Mouse (Mus musculus) adrenal gland, postnatal 10 days (tissue): ENCODE data around the gene Rbm43. TPM values are rescaled to one million over a fixed set of nuclear protein-coding genes. Genes with fewer than 3 reads are reported as not detected.
"Not testable (repeated sequence)": the region's sequence is repeated elsewhere in the genome, so short reads cannot be mapped to it uniquely, and the experiment has no call there.

ENCODE experiments used
- DNase-seq: peaks from one replicate; pipeline ENCODE4 v3.0.0; 2021; ENCODE audit warnings: mixed read lengths
- total RNA-seq, 2 experiments: library from RNA; stranded (reverse); gene quantifications; 2 replicates each; pipeline ENCODE4 v1.2.3; 2021

The Rbm43 gene
- total RNA-seq, 2 experiments from 2014 or later, result 14.7 to 18.1 TPM

DNA sequence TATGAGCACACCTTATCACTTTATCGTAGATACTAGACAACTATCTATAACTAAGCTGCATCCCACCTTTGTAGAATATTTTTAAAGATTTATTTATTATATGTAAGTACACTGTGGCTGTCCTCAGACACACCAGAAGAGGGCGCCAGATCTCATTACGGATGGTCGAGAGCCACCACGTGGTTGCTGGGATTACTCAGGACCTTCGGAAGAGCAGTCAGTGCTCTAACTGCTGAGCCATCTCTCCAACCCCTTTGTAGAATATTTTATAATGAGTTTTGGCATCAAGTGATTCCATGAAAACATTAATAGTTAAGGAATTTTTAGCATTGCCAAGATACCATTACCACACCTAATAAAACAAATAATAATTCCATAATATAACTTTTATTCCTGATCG is 20.4 kb downstream of the Rbm43 start:
- no peak for DNase-seq

DNA sequence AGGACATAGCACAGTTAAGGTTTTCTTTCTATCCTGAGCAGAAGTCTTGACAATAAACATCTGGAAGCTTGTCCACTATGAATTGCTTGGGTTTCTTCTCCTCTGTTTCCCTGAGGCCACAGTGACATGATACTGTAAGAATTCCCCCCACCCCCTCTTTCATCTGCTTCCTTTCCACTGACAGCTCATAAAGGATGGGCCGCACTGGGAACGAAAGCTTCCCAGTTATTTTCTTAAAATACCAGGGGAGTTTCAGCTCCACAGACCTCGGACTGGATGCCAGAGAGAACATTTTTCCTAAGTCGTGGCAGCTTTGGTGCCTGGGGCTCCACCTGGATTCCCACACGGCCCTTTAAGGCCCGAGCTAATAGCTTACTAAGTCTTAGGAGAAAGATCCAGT is 22.2 kb downstream of the Rbm43 start:
- no peak for DNase-seq

DNA sequence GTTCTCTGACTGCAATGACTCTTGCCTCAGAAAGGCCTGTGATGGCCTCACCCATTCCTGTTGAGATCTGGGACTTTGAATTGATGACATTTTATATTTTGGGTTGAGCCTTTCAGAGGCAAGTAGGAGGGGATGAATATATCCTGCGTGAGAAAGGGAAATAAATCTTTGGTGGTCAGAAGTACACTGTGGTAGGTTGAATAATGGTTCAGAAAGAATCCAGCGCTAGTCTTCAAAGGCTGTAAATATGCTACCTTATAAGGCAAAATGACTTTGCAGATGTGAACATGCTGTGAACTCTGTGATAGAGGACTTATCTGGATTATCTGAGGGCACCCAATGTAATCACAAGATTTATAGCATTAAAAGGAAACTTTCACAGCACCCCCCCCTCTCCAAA is 23.1 kb downstream of the Rbm43 start:
- DNase-seq, result no peak

DNA sequence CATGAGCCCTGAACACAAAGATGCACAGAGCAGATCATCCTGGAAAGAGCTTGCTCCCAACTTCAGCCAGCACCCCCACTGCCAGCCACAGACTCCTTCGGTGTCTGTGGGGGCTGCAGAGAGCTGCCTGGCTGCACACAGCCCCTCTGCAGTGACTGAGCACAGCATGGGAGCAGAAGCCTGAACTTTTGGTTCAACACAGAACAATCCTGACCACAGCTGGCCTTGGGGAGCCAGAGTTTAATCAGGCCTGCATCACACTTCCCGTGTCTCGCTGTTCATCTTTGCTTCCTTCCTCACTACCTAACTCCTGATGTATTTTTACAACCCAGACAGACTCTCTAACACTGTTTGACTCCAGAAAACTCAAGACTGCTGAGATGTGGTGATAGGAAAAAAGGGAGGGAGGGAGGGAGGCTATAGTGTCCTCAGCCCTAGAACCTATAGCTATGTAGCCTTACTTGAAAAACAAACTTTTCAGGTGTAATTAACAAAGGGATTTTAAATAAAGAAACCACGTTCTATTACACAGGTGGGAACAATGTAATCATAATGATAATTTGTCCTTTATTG is 27.3 kb downstream of the Rbm43 start:
- no peak for DNase-seq

DNA sequence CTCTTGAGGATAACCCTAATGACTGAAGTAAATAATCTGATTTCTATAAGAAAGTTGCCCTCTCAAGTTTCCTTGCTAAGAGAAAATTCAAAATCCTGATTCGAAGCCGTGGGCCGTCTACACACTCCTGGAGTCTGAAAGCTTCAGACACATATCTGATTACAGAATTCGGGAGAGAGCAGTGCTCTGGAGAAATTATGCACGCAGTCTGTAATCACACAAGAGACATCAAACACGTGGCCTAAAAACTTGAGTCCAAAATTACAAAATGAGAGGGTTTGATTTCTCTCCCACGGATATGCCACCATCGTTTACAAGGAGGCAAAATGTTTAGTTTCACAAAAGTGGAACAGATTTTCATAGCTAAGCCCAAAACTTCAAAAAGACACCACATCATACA is 29.3 kb downstream of the Rbm43 start:
- no peak for DNase-seq

DNA sequence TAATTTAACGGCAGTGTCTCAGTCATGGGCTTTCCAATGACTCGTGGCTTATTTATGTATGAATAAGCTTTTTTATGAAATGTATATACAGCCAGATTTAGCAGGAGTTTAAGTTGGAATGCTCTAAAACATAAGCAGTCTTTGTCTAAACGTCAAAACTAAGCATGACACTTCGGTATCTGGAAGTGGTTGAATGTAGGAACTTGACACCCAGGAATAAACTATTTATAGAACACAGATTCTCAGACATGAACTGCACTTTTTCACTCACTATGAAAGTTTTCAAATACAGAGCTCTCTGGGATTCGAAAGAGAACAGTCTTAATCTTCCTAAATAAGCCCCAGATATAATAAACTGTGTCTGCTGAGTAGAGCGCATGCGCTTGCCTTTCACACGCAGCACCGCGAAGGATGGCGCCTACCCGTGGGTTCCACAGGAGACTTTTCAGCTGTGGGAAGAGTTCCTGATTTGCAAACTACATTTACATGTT is 42.5 kb downstream of the Rbm43 start:
- DNase-seq, result no peak

DNA sequence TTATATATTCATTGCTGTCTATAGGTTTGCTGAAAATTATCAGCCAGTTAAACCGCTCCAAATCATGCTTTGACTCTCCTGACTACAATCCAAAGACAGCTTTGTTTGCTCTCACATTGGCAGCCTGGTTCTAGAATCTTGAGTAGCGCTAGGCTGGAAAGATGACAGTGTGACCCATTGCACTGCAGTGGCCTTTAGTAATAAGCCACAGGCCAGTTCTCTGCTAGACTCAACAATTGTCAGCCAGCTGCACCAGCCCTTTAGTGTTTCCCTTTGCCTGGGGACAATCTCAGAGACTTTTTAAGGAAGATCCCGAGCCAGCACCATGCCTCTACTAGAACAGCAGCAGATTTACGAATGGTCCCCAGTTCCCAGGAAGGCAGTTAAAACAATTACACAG is 44.0 kb downstream of the Rbm43 start:
- no peak for DNase-seq

DNA sequence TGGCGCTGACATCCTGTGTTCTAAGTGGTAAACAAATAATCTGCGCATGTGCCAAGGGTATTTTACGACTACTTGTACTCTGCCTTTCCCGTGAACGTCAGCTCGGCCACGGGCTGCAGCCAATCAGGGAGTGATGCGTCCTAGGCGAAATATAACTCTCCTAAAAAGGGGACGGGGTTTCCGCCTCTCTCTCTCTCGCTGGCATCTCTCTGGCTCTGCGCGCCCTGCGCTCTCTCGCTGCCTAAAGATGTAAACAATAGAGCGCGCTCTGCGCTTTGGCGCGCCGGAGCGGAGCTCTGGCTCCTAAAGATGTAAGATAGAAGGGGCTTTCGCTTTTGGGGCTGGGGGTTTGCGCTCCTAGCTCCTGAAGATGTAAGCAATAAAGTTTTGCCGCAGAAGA is 44.8 kb downstream of the Rbm43 start:
- not testable (repeated sequence) for DNase-seq

DNA sequence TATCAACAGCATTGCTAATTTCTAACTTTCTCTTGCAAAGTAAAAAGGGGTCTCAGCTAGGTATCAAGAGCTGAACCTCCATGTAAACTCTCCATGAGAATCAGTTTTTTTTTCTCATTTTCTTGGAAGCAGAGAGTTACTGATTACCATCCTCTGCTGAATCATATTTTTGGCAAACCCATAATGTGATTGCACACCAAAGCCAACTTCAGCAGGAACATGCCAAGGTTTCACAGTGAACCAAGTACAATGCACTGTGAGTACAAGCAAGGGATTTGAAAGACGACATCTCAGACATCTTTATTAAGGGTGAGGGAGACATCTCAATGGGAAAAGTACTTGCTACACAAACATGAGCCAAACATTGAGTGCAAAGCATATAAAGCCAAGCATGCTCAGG is 54.8 kb downstream of the Rbm43 start:
- DNase-seq, result no peak

Other genes with a start within 250 kb of the Rbm43 start
- 10 to 100 TPM; 11.8 to 13.9 TPM for gene Nmi, start 38.3 kb upstream of the Rbm43 start, total RNA-seq
- 1 to 10 TPM; 2.3 to 3.5 TPM for gene Tnfaip6, start 102.8 kb upstream of the Rbm43 start, total RNA-seq
- 10 to 100 TPM; 23.6 to 32.5 TPM for gene Rif1, start 137.7 kb upstream of the Rbm43 start, total RNA-seq